23 mouse cellular contexts compared by ENCODE assay signal in the genomic region with DNA sequence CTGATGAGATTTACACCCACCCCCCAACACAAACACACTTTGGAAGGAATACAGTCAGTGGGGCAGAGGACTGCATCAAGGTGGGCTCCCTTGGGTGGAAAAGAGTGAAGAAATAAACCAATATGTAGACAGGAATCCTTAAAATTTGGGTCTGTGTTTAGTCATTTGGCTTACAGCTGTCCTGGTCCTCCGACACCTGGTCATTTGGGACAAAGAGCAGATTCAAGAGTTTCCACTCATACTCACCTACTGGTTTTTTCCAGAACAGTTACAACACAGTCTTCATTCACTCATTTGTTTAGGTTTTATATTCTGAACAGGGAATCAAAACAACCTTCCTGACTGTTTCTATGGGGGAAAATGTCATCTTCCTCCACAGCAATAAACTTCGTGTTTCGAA.
"Had no signal": no experiment of that assay in that cellular context is flagged by ENCODE, and none has a peak within 500 bp of the region (broad histone marks: within the 10 kb centered on the region; RNA-seq: fewer than 3 reads in every experiment).

No protein-coding gene starts in this region.

- DNase-seq: gastrocnemius, postnatal 14 days; gastrocnemius, postnatal 36 days; heart, adult 2 months; heart, postnatal 10 days; heart, postnatal 4 days; kidney, adult 18-20 months; kidney, adult 8-10 months; kidney, postnatal 14 days; layer of hippocampus, adult 9-11 months; layer of hippocampus, postnatal 36 days; left cerebral cortex, postnatal 4 days had no signal

- H3K4me2 ChIP-seq: heart, embryonic 12.5 days; hindbrain, embryonic 12.5 days; hindbrain, embryonic 14.5 days; intestine, embryonic 15.5 days; kidney, embryonic 15.5 days; limb, embryonic 13.5 days; limb, embryonic 15.5 days; liver, embryonic 12.5 days had no signal

- H3K4me3 ChIP-seq: heart, adult 2 months; heart, embryonic 10.5 days; heart, embryonic 12.5 days; hindbrain, embryonic 10.5 days; hindbrain, embryonic 12.5 days; intestine, embryonic 15.5 days; kidney, embryonic 15.5 days; limb, embryonic 13.5 days; limb, embryonic 15.5 days; liver, embryonic 12.5 days had no signal

- H3K9me3 ChIP-seq: heart, embryonic 10.5 days; heart, embryonic 12.5 days; hindbrain, embryonic 10.5 days; hindbrain, embryonic 12.5 days; intestine, embryonic 15.5 days; kidney, embryonic 15.5 days; limb, embryonic 13.5 days; limb, embryonic 15.5 days; liver, embryonic 12.5 days had no signal

- H3K27me3 ChIP-seq: heart, embryonic 12.5 days; hindbrain, embryonic 12.5 days; intestine, embryonic 15.5 days; kidney, embryonic 15.5 days; limb, embryonic 13.5 days; limb, embryonic 15.5 days; liver, embryonic 12.5 days had no signal

- H3K9ac ChIP-seq: heart, embryonic 12.5 days; hindbrain, embryonic 12.5 days; hindbrain, embryonic 14.5 days; intestine, embryonic 15.5 days; kidney, embryonic 15.5 days; limb, embryonic 13.5 days; limb, embryonic 15.5 days; liver, embryonic 12.5 days; liver, embryonic 14.5 days had no signal

- H3K36me3 ChIP-seq: hindbrain, embryonic 10.5 days; hindbrain, embryonic 12.5 days; intestine, embryonic 15.5 days; kidney, embryonic 15.5 days; limb, embryonic 13.5 days; limb, embryonic 15.5 days; liver, embryonic 12.5 days had no signal

- H3K27ac ChIP-seq: heart, adult 2 months; heart, embryonic 10.5 days; hindbrain, embryonic 10.5 days; hindbrain, embryonic 12.5 days; hindbrain, embryonic 14.5 days; intestine, embryonic 15.5 days; kidney, embryonic 15.5 days; kidney, postnatal 0 days; limb, embryonic 13.5 days; limb, embryonic 15.5 days; liver, embryonic 12.5 days; liver, embryonic 14.5 days had no signal
